In the genomic region with DNA sequence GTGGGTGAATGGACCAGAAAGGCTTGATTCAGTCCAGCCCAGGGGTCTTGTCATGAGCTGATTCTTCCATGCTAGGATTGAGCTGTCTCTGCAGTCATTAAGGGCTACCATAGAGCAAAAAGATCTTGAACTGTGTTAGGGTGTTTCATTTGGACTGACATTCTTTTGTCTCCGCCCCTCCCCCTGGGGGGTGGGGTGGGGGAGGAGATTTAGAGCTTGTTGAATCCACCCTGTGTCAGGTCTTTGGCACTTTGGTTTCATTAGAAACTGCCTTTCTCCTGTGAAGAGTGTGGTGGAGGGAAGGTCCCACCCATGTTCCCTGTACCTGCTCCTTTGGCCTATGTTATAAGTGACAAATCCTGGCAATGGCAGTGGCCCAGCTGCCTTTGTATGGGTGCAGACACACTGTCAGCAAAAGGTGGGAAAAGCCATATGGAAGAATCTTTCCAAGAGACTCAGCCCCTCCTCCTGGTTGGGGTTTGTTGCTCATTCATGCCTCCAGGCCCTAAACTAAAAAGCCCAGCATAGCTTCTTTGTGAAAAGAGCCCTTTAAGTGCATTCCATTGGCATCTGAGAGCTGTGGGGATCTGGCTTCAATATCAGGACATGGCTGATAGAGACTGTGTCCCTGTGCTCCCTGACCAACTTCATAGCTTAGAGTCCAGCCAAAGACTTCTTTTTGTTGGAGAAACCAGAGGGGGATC, we compare ENCODE assay signal across 20 mouse cellular contexts.
DNase-seq lines count a peak whose midpoint lies in the region; ATAC-seq and TF ChIP-seq lines count a peak whose summit lies in the region.
"Had no signal": no experiment of that assay in that cellular context is flagged by ENCODE, and none has a peak within 500 bp of the region (broad histone marks: within the 10 kb centered on the region; RNA-seq: fewer than 3 reads in every experiment).

No protein-coding gene starts in this region.

- 41% methylated on average over 1 of the region's 1 CpGs for WGBS in lung, embryonic 14.5 days
- WGBS in embryonic facial prominence, embryonic 12.5 days = 18% methylated on average over 1 of the region's 1 CpGs

- no peaks in the 10 kb centered on the region for H3K36me3 ChIP-seq in lung, embryonic 14.5 days (ENCODE audit: insufficient read depth)
- no peaks in the 10 kb centered on the region for H3K36me3 ChIP-seq in embryonic facial prominence, embryonic 12.5 days
- H3K36me3 ChIP-seq: hindbrain, embryonic 15.5 days; liver, embryonic 13.5 days had no signal

- TF ChIP-seq CTCF in lung, embryonic 14.5 days (IDR thresholded peaks at IDR 0.05; ENCODE audit: low read depth) = no peak

- H3K27me3 ChIP-seq in lung, embryonic 14.5 days (ENCODE audit: insufficient read depth, low read length) = no peaks in the 10 kb centered on the region
- peaks cover 3% of the 10 kb centered on the region; the same call in 1 of the 2 replicates for H3K27me3 ChIP-seq in embryonic facial prominence, embryonic 12.5 days
- H3K27me3 ChIP-seq: hindbrain, embryonic 15.5 days; liver, embryonic 13.5 days had no signal

- H3K9ac ChIP-seq in lung, embryonic 14.5 days = no peak overlapping the region
- H3K9ac ChIP-seq in embryonic facial prominence, embryonic 12.5 days = no peak overlapping the region
- H3K9ac ChIP-seq: hindbrain, embryonic 15.5 days; liver, embryonic 13.5 days had no signal

- no peak overlapping the region for H3K4me3 ChIP-seq in lung, embryonic 14.5 days (ENCODE audit: low read depth, low read length)
- H3K4me3 ChIP-seq in embryonic facial prominence, embryonic 12.5 days = no peak overlapping the region
- H3K4me3 ChIP-seq: hindbrain, embryonic 15.5 days; liver, embryonic 13.5 days had no signal

- H3K27ac ChIP-seq in lung, embryonic 14.5 days (ENCODE audit: low read depth) = no peak overlapping the region; the same call in 1 of the 2 replicates
- H3K27ac ChIP-seq in embryonic facial prominence, embryonic 12.5 days = 0 out of 2 replicates have a peak overlapping the region, but pooled peaks have one; percentile 36
- H3K27ac ChIP-seq: hindbrain, embryonic 15.5 days; liver, embryonic 13.5 days; macrophage had no signal

- no peaks in the 10 kb centered on the region for H3K9me3 ChIP-seq in lung, embryonic 14.5 days (ENCODE audit: low read depth, low read length)
- H3K9me3 ChIP-seq in embryonic facial prominence, embryonic 12.5 days = no peaks in the 10 kb centered on the region
- H3K9me3 ChIP-seq: hindbrain, embryonic 15.5 days; liver, embryonic 13.5 days had no signal

- H3K4me2 ChIP-seq in lung, embryonic 14.5 days = no peak overlapping the region
- no peak overlapping the region for H3K4me2 ChIP-seq in embryonic facial prominence, embryonic 12.5 days (replicated peaks)
- H3K4me2 ChIP-seq: hindbrain, embryonic 15.5 days; liver, embryonic 13.5 days had no signal

- H3K4me1 ChIP-seq in lung, embryonic 14.5 days (ENCODE audit: insufficient read depth) = peaks cover 7% of the 10 kb centered on the region
- peaks cover 20% of the 10 kb centered on the region for H3K4me1 ChIP-seq in embryonic facial prominence, embryonic 12.5 days

- 0 out of 2 replicates have a peak, but pooled peaks have one; percentile 8 for ATAC-seq in lung, embryonic 14.5 days (ENCODE audit: insufficient read depth)
- ATAC-seq in embryonic facial prominence, embryonic 12.5 days (ENCODE audit: insufficient number of reproducible peaks, insufficient read depth, low FRiP score, low TSS enrichment) = no peak

- DNase-seq in embryo, embryonic 9.5 days (ENCODE audit: extremely low spot score) = peak; percentile 37
- DNase-seq in embryo, embryonic 10 days (ENCODE audit: low spot score) = no peak
- DNase-seq in lung, embryonic 14.5 days = peak; percentile 48
- no peak for DNase-seq in lung, postnatal 10 days
- peak; percentile 84 for DNase-seq in Muller cell, postnatal 12 days (ENCODE audit: inconsistent ontology term)
- no peak for DNase-seq in thymus, postnatal 10 days (ENCODE audit: low spot score in 2 of 2)
- DNase-seq in adrenal gland, postnatal 14 days = no peak
- DNase-seq: adrenal gland, postnatal 36 days; cerebellum, adult 9-11 months; gastrocnemius, postnatal 10 days; heart, postnatal 10 days; kidney, adult 18-20 months; kidney, postnatal 25 days; liver, embryonic 13.5 days; midbrain, embryonic 14.5 days; retina, postnatal 1 day; thymus, adult 2 months had no signal

Comparison
In these comparisons a context has a peak if more than half of its experiments do, and no peak if none do; other contexts are left out.
1. DNase-seq: peak in embryo, embryonic 9.5 days (single experiment), lung, embryonic 14.5 days (single experiment) and Muller cell, postnatal 12 days (single experiment); none in embryo, embryonic 10 days (single experiment), lung, postnatal 10 days (single experiment), thymus, postnatal 10 days (0 of 2) and adrenal gland, postnatal 14 days (single experiment).